Mouse (Mus musculus): ENCODE measurements around the gene Cacng2.

Gene Cacng2

GRCm38 (mm10) chr15:77954362-77954761, 165.5 kb downstream of the Cacng2 start:
- in situ Hi-C loops (cut with MboI, MseI) = no loop called here

- in situ Hi-C loops (cut with MboI, MseI) = no loop called here
These were observed 166.9 kb downstream of the Cacng2 start for GRCm38 (mm10) chr15:77952921-77953320.

- in situ Hi-C loops (cut with MboI, MseI) = no loop called here
These were observed 170.8 kb downstream of the Cacng2 start for GRCm38 (mm10) chr15:77949061-77949460.

- in situ Hi-C loops (cut with MboI, MseI) = no loop called here
These were observed 174.1 kb downstream of the Cacng2 start for GRCm38 (mm10) chr15:77945711-77946110.
